Mouse (Mus musculus) MEL (cell line): ENCODE measurements around the gene Hoxb4. TPM values are rescaled to one million over a fixed set of nuclear protein-coding genes. Genes with fewer than 3 reads are reported as not detected.

Source experiments
- DNase-seq: peaks from one replicate; pipeline ENCODE4 v3.0.0; 2011; ENCODE audit warnings: low read depth, low spot score
- H3K27ac ChIP-seq: 2 replicates; pipeline ENCODE4 v1.5.1; 2012; ENCODE audit warnings: low read depth, mild to moderate bottlenecking, control low read depth, low read length, moderate library complexity; ENCODE audit not compliant: control insufficient read depth
- H3K27me3 ChIP-seq, 2 experiments: fragments of 150-350 bp in 1 of 2; sonication (generic) in 1 of 2; 2 replicates each; pipeline ENCODE4 v1.6.1; 2012; ENCODE audit warnings: low read length in 2 of 2, mild to moderate bottlenecking in 2 of 2, improper control_type of control experiment in 1 of 2, moderate library complexity in 1 of 2; ENCODE audit not compliant: insufficient read depth in 2 of 2, control insufficient read depth in 1 of 2
- H3K36me3 ChIP-seq, 2 experiments: 2 replicates each; pipeline ENCODE4 v1.6.1; 2012 to 2014; ENCODE audit warnings: low read length in 2 of 2, improper control_type of control experiment in 1 of 2, inconsistent platforms in 1 of 2, mild to moderate bottlenecking in 1 of 2; ENCODE audit not compliant: insufficient read depth in 2 of 2, control insufficient read depth in 1 of 2
- H3K4me1 ChIP-seq, 2 experiments: fragments of 150-350 bp in 1 of 2; sonication (generic) in 1 of 2; 2 replicates each; pipeline ENCODE4 v1.6.1; 2012; ENCODE audit warnings: low read length in 2 of 2, improper control_type of control experiment in 1 of 2, mild to moderate bottlenecking in 1 of 2; ENCODE audit not compliant: insufficient read depth in 2 of 2, control insufficient read depth in 1 of 2
- H3K4me3 ChIP-seq, 2 experiments: fragments of 150-350 bp in 1 of 2; sonication (generic) in 1 of 2; 2 replicates each; pipeline ENCODE4 v1.5.1; 2012; ENCODE audit warnings: low read depth in 2 of 2, low read length in 2 of 2, mild to moderate bottlenecking in 2 of 2, moderate library complexity in 2 of 2, control low read depth in 1 of 2, improper control_type of control experiment in 1 of 2; ENCODE audit not compliant: control insufficient read depth in 1 of 2, insufficient read depth in 1 of 2
- H3K79me2 ChIP-seq: 2 replicates; pipeline ENCODE4 v1.6.1; 2012; ENCODE audit warnings: mild to moderate bottlenecking, low read length, moderate library complexity; ENCODE audit not compliant: control insufficient read depth, poor library complexity, insufficient read depth
- H3K9ac ChIP-seq: 2 replicates; pipeline ENCODE4 v1.6.1; 2012; ENCODE audit warnings: low read depth, mild to moderate bottlenecking, control low read depth, low read length, moderate library complexity; ENCODE audit not compliant: control insufficient read depth, poor library complexity, severe bottlenecking
- H3K9me3 ChIP-seq: fragments of 150-350 bp; sonication (generic); replicated peaks from 2 replicates; pipeline ENCODE4 v1.6.1; 2012; ENCODE audit warnings: mild to moderate bottlenecking, low read length, improper control_type of control experiment, moderate library complexity; ENCODE audit not compliant: insufficient read depth
- BHLHE40 ChIP-seq: IDR thresholded peaks from 2 replicates; pipeline ENCODE4 v1.6.1; 2012; ENCODE audit warnings: low read depth, mild to moderate bottlenecking, inconsistent platforms, low read length, improper control_type of control experiment, borderline replicate concordance
- CHD2 ChIP-seq: IDR thresholded peaks from 2 replicates; pipeline ENCODE4 v1.6.1; 2011; ENCODE audit warnings: low read length, improper control_type of control experiment
- GATA1 ChIP-seq: IDR thresholded peaks from 2 replicates; pipeline ENCODE4 v1.6.1; 2011; ENCODE audit warnings: low read depth, low read length, improper control_type of control experiment
- KAT2A ChIP-seq: conservative IDR thresholded peaks from 2 replicates; pipeline ENCODE4 v1.6.1; 2012; ENCODE audit warnings: low read depth, low read length, improper control_type of control experiment, inconsistent platforms
- MYC ChIP-seq: IDR thresholded peaks from 2 replicates; pipeline ENCODE4 v1.6.1; 2011; ENCODE audit warnings: low read depth, mild to moderate bottlenecking, low read length, improper control_type of control experiment, moderate library complexity
- NELFE ChIP-seq: IDR thresholded peaks from 2 replicates; pipeline ENCODE4 v1.6.1; 2011; ENCODE audit warnings: low read depth, low read length, improper control_type of control experiment
- NRF1 ChIP-seq: IDR thresholded peaks from 2 replicates; pipeline ENCODE4 v1.6.1; 2014; ENCODE audit warnings: low read depth, mild to moderate bottlenecking, inconsistent platforms, low read length, improper control_type of control experiment, moderate library complexity; ENCODE audit not compliant: poor library complexity, insufficient read depth, severe bottlenecking
- POLR2AphosphoS2 ChIP-seq: IDR thresholded peaks from 2 replicates; pipeline ENCODE4 v1.6.1; 2011; ENCODE audit warnings: low read length, improper control_type of control experiment
- POLR2AphosphoS5 ChIP-seq: IDR thresholded peaks from 2 replicates; pipeline ENCODE4 v1.6.1; 2012; ENCODE audit warnings: low read depth, borderline replicate concordance, mild to moderate bottlenecking, inconsistent platforms, low read length, moderate library complexity, mixed read lengths
- RAD21 ChIP-seq: IDR thresholded peaks from 2 replicates; pipeline ENCODE4 v1.6.1; 2011; ENCODE audit warnings: mild to moderate bottlenecking, low read depth, low read length, improper control_type of control experiment
- RCOR1 ChIP-seq: IDR thresholded peaks from 2 replicates; pipeline ENCODE4 v1.6.1; 2012; ENCODE audit warnings: low read depth, mild to moderate bottlenecking, inconsistent platforms, low read length, improper control_type of control experiment
- SMC3 ChIP-seq: IDR thresholded peaks from 2 replicates; pipeline ENCODE4 v1.6.1; 2011; ENCODE audit warnings: low read depth, low read length, improper control_type of control experiment
- TCF12 ChIP-seq: IDR thresholded peaks from 2 replicates; pipeline ENCODE4 v1.6.1; 2014; ENCODE audit warnings: low read depth, mild to moderate bottlenecking, inconsistent platforms, low read length, improper control_type of control experiment, moderate library complexity
- UBTF ChIP-seq: IDR thresholded peaks from 2 replicates; pipeline ENCODE4 v1.6.1; 2012; ENCODE audit warnings: low read depth, mild to moderate bottlenecking, inconsistent platforms, low read length, improper control_type of control experiment, moderate library complexity, borderline replicate concordance; ENCODE audit not compliant: insufficient read depth
- USF2 ChIP-seq, 2 experiments: IDR thresholded peaks; 2 replicates each; pipeline ENCODE4 v1.6.1; 2011 to 2012; ENCODE audit warnings: improper control_type of control experiment in 2 of 2, low read length in 2 of 2, borderline replicate concordance in 1 of 2, inconsistent platforms in 1 of 2, low read depth in 1 of 2, mild to moderate bottlenecking in 1 of 2; ENCODE audit not compliant: insufficient read depth in 1 of 2
- ZNF384 ChIP-seq: IDR thresholded peaks from 2 replicates; pipeline ENCODE4 v1.6.1; 2012; ENCODE audit warnings: low read depth, mild to moderate bottlenecking, inconsistent platforms, low read length, improper control_type of control experiment
- polyA plus RNA-seq, 2 experiments: library from polyadenylated mRNA; stranded (reverse) in 1 of 2; unstranded in 1 of 2; fragments of >175 nt in 1 of 2; fragments of >200 nt in 1 of 2; gene quantifications; 2 replicates each; pipeline versions ENCODE4 v1.2.1 to v1.2.4; 2012; ENCODE audit warnings: low replicate concordance in 2 of 2, low read depth in 1 of 2; ENCODE audit not compliant: insufficient read length in 2 of 2, insufficient read depth in 1 of 2, missing spikeins in 1 of 2
- total RNA-seq: library from RNA; depleted of rRNA; stranded (reverse); fragments of 300-350 nt; gene quantifications from 2 replicates; pipeline ENCODE4 v1.2.3, GENCODE M21; 2012

Hoxb4 gene
- total and polyA plus RNA-seq, 3 experiments, result not detected

DNA sequence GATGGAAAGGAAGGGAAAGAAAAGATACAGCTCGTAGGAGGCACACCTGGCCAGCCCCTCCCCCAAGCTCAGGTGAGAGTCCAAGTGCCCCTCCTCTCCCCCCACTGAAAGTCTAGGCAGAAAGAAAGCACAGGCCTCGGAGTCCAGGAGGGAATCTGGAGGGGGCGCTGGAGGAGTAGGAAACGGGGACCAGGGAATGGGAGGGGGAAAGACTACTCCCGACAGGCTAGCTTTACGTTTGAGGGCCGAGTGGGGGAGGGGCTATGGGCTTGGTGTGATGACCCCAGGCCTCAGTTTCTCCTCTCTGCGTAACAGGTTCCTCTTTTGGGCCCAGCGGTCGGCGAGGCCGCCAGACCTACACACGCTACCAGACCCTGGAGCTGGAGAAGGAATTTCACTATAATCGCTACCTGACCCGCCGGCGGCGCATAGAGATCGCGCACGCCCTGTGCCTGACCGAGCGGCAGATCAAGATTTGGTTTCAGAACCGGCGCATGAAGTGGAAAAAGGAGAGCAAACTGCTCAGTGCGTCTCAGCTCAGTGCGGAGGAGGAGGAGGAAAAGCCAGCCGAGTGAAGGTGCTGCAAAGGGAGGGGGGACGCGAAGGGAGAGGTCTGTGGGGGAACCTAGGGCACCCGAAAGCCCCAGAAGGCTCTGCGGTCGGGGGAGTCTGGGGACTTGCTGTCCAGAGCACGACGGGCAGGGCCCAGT lies 17.6 kb upstream of the Hoxb4 start:
- peaks cover 12 to 13% of the 10 kb centered on the region in 2 experiments for H3K27me3 ChIP-seq
- H3K9me3 ChIP-seq, result no peaks in the 10 kb centered on the region
- no peak overlapping the region for H3K27ac ChIP-seq
- TF ChIP-seq RAD21 (no peak), BHLHE40 (no peak), USF2 (IDR thresholded peaks at IDR 0.05; ENCODE audit: borderline replicate concordance in 1 of 2, insufficient read depth in 1 of 2, low read depth in 1 of 2, low read length in 2 of 2) (no peak)
- H3K9ac ChIP-seq, result no peak overlapping the region
- no peak for DNase-seq
- no peak overlapping the region for H3K4me3 ChIP-seq
- no peaks in the 10 kb centered on the region for H3K36me3 ChIP-seq
- H3K79me2 ChIP-seq, result no peaks in the 10 kb centered on the region
- no peaks in the 10 kb centered on the region for H3K4me1 ChIP-seq

DNA sequence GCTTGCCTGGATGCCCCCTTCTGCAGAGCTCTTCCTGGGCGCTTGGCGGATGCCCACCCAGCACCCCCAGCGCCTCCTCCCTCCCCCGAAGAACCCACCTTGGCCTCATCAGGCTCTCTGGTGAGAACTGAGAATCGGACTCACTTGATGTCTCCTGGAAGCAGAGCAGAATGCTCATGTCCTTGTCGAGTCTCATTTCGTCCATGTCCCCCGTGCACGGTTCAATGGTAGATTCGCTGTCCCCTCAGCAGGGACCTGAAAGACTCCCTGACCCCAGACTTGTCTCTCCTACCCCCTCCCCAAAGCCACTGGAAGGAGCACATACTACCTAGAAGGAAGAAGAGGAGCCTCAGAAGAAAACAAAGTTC lies 17.0 kb upstream of the Hoxb4 start:
- TF ChIP-seq TCF12 (no peak), SMC3 (no peak), NELFE (no peak), GATA1 (no peak), RAD21 (no peak), UBTF (no peak), ZNF384 (no peak), POLR2AphosphoS5 (no peak), RCOR1 (no peak), MYC (no peak), POLR2AphosphoS2 (no peak), NRF1 (no peak), KAT2A (no peak), CHD2 (no peak)
- no peaks in the 10 kb centered on the region for H3K79me2 ChIP-seq
- H3K27ac ChIP-seq, result no peak overlapping the region

More for the DNA sequence above, 17.0 kb upstream of the Hoxb4 start:
- DNase-seq, result no peak
- Histone ChIP-seq H3K9me3 (no peaks in the 10 kb centered on the region), H3K36me3 (no peaks in the 10 kb centered on the region), H3K4me1 (no peaks in the 10 kb centered on the region), H3K9ac (no peak overlapping the region), H3K4me3 (no peak overlapping the region), H3K27me3 (peaks cover 8 to 9% of the 10 kb centered on the region in 2 experiments)
